Mouse (Mus musculus) spleen, postnatal 14 days (tissue): ENCODE data around the gene Olfr38.

Source experiments
- DNase-seq, 2 experiments: peaks; one replicate each; pipeline ENCODE4 v3.0.0; 2021 to 2022; ENCODE audit warnings: low spot score in 2 of 2

Olfr38 gene

GRCm38 (mm10) chr6:42756104-42756503 is at the start of gene Olfr38:
Olfr38 (plus strand) TSS chr6:42756404.
- DNase-seq: no peak

- no peak for DNase-seq
These were observed 46.7 kb upstream of the Olfr38 start, which contains the start of gene Tcaf1 for GRCm38 (mm10) chr6:42709291-42710211. Tcaf1 (minus strand) TSS chr6:42710088.

- no peak for DNase-seq
These were observed 41.5 kb upstream of the Olfr38 start for GRCm38 (mm10) chr6:42714668-42715067.

GRCm38 (mm10) chr6:42717973-42718372 is 38.2 kb upstream of the Olfr38 start:
- no peak for DNase-seq

- no peak for DNase-seq
These were observed 17.1 kb upstream of the Olfr38 start, which contains the start of gene Olfr453 for GRCm38 (mm10) chr6:42739071-42739470. Olfr453 (plus strand) TSS chr6:42739371.

GRCm38 (mm10) chr6:42742303-42742702 is 13.9 kb upstream of the Olfr38 start:
- no peak for DNase-seq

- DNase-seq: no peak
These were observed 8.4 kb upstream of the Olfr38 start for GRCm38 (mm10) chr6:42747846-42748245.

- no peak for DNase-seq
These were observed 20.9 kb downstream of the Olfr38 start for GRCm38 (mm10) chr6:42777066-42777465.

- no peak for DNase-seq
These were observed 28.6 kb downstream of the Olfr38 start, which contains the start of gene Olfr452 for GRCm38 (mm10) chr6:42784793-42785192. Olfr452 (plus strand) TSS chr6:42785093.

GRCm38 (mm10) chr6:42790247-42790948 is 34.2 kb downstream of the Olfr38 start:
- no peak for DNase-seq

GRCm38 (mm10) chr6:42790949-42791556 is 34.8 kb downstream of the Olfr38 start:
- DNase-seq: no peak

GRCm38 (mm10) chr6:42794982-42795381 is 38.8 kb downstream of the Olfr38 start:
- DNase-seq: no peak

GRCm38 (mm10) chr6:42811639-42812038 is 55.4 kb downstream of the Olfr38 start, which contains the start of gene Olfr450:
Olfr450 (plus strand) TSS chr6:42811939.
- DNase-seq: no peak
